Mouse (Mus musculus) kidney, postnatal 4 days (tissue): Measurements from ENCODE around the gene Syp.
A peak's percentile ranks its signal among the peaks of the same experiment; 100 is the strongest.

Experiments
- DNase-seq, 2 experiments: peaks; one replicate each; pipeline ENCODE4 v3.0.0; 2021; ENCODE audit warnings: mixed read lengths in 2 of 2

The Syp gene

DNA sequence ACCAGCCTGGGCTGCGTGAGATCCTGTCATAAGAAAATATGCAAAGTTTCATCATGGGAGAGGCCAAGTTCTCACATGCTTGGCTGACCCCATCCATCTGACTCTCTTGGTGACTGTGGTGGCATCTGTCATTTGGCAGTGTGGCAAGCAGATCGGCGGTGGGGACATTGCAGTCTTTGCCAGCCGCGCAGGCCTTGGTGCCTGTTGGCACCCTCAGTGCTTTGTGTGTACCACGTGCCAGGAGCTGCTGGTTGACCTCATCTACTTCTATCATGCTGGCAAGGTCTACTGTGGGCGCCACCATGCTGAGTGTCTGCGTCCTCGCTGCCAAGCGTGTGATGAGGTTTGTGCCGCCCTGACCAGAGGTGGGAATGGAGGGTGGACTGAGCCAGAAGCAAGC lies 26.5 kb downstream of the Syp start:
- no peak for DNase-seq

DNA sequence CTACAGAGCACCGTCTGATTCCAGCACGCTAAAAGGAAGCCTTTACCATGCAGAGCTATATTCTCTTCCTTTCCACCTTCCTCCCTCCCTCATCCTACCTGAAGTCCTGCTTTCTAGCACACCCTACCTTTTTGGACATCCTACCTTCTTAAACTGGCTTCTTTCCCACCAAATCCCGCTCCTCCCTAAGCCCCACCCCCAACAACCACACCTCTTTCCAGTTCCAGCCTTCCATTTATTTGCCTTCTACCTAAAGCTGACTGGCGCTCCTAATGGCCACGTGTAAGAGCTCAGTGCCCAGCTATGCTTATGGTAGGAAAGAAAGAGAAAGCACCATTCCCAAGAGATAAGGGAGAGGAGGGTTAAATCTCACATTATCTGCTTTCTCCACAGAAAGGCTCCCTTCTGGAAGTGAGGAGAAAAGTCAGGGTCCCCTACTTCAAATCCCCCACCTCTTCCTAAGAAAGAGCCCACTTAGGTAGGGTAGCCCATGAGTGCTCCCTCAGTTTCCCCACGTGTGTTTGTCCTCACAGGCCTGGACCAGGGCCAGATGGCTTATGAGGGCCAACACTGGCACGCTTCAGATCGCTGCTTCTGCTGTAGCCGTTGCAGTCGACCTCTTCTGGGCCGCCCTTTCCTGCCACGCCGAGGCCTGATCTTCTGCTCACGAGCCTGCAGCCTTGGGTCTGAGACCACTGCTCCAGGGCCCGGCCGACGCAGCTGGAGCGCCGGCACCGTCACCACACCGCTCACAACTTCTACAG lies 27.6 kb downstream of the Syp start:
- DNase-seq = no peak

DNA sequence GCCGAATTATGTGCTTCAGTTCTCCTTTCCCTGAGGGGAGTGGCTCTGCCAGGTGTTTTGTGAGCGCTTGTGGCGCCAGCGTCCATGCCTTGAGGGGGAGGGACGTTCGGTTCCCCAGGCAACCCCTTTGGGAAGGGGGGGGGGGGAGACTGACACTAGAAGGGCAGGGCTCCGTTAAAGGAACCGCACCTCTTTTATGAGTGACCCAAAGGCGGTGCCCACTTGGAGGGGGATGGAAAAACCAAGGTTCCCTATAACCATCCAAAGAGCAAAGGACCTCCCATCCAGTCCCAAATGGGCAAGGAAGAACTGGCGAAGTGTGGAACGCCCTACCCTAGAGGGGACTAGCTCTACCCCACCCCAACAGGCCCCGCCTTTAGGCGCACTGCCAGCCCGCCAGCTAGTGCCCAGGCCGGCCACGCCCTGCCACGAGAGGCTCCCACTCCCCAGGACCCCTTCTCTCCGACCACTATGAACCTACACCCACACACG lies 32.2 kb downstream of the Syp start:
- peak; percentile 75 to 83 for DNase-seq

DNA sequence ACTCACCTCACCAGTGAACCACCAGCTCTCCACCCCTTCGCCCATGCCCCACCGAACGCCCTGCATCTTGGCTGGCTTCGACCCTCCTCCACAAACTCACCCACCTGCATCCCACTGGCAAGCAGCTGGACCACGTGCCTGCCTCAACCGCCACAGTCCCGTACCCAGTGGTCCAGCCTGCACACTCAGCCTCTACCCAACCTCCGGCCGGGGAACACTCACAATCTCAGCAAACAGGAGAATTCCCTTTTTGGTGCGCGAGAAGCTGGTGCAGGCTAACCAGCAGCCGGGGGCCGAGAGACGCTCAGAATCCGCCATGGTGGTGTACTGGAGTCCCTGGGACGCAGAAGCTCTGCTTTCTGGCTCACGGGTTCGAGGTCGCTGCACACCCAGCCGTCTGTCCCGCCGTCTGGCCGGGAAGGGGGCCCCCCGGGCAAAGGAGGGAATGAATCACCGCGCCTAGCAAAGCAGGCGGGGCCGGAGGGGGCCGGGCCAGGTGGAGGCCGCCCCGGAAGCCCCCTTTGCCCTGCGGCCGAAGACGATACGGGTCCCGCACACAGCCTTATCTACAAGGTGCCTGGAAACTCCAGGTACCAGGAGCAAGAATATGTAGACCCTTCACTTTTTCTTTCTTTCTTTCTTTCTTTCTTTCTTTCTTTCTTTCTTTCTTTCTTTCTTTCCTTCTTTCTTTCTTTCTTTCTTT lies 32.8 kb downstream of the Syp start, which contains the start of gene Plp2:
Gene Plp2, minus strand, starts transcription at position 470 of the 703 bp plus-strand sequence.
- DNase-seq = peak; percentile 56 to 70

GRCm38 (mm10) chrX:7672739-7673138 lies 34.5 kb downstream of the Syp start:
- DNase-seq = peak; percentile 28 to 55

DNA sequence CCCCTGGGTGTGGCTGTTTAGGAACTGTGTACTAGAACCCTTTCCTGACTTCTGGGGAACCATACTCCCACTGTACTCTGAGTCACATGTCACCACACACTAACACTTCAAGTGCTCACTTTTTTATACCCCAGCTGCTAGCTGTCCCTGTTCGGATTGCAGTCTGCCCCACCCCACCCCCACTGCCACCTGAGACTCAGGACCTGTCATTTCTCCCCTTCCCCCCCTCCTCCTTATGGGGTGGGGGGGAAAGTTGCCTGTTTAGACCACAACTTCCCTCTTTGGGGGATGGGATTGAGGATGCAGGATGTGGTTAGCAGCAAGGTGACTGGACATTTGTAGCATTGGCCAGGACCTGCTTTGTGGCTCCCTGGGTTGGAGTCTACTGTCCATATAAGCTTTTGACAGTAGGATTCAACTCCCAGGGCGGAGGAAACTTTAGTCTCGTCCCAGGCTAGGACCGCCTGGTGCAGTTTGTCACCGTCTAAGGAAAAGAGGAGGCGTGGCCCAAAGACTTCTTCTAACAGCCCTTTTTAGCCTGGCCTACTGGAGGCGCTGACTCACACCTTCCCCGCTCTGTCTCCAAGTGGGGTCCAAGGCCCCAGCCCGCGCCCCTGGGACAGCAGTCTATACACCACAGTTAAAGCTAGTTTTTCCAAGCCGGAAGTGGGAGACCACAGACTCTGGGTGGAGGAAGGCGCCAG lies 35.5 kb downstream of the Syp start:
- peak; percentile 54 to 70 for DNase-seq

- DNase-seq = peak; percentile 53 to 74
Observed at GRCm38 (mm10) chrX:7674284-7675000, 36.2 kb downstream of the Syp start.

DNA sequence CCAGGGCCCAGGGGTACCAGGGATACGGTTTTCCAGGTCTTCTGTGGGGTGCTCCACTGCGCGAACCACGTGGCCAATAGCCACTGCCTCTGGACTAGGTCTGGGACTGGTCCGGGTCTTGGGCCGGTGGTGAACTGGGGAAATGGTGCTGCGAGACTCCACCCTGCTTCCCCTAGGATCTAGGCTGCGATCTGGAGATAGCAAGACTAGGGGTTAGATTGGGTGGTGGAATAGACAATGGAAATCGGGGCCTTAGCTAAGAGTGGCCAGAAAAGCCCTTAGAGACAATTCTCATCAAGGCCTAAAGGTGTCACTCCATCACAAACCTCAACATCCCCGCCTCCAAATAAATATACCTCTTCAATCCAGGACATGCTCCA lies 36.7 kb downstream of the Syp start:
- no peak for DNase-seq

DNA sequence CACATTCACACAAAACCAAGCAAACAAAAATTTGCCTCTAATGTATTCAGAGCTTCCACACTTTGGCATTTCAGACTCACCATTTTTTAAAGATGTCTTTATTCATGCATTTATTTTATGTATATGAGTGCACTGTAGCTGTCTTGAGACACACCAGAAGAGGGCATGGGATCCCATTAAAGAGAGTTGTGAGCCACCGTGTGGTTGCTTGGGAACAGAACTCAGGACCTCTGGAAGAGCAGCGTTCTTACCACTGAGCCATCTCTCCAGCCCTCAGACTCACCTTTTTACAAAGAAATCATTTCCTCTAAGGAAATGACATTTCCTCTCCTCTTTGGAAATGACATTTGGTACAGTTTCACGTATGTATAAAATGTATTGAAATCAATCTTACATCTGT lies 40.7 kb downstream of the Syp start:
- DNase-seq = no peak

DNA sequence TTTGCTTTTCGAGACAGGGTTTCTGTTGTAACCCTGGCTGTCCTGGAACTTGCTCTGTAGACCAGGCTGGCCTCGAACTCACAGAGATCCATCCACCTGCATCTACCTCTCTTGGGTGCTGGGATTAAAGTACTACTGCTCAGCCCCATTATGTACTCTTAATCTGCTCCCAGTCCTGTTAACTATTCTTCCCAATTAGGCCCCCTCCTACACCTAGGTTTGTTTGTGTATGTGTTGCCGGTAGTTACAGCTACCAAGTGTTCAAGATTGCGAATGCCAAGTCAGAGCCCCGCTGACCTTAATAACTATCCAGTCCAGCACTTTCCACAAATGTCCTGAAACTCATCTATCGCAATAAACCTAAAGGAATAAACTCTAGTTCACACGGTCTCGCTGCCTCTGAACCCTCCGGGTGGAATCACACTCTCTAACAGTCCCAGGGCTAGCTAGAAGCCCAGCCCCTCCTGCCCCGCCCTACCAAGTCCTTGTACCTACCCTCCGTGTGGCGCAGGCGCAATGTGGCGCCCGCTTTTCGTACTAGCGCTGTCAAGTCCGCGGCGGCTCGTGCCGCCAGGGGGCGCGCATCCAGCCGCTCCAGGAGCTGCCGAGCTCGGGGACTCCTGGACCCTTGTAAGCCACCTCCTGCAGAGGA lies 41.3 kb downstream of the Syp start:
- peak; percentile 93 to 95 for DNase-seq

DNA sequence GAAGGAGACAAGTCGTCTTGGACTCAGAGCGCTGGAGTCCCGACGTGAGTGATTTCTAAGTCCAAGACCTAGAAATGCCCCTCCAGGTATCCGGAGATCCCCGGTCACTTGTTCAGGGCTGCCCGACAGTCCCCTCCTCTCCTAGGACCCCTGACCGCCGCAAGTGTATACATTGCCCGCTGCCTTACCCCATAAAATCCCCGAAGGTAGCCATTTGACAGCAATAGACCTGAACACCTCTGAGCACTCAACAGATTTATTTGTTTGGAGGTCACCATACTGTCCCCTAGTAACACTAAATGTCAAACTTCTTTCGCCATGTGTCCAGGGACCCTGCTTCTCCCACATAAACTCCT lies 41.8 kb downstream of the Syp start:
- no peak for DNase-seq

DNA sequence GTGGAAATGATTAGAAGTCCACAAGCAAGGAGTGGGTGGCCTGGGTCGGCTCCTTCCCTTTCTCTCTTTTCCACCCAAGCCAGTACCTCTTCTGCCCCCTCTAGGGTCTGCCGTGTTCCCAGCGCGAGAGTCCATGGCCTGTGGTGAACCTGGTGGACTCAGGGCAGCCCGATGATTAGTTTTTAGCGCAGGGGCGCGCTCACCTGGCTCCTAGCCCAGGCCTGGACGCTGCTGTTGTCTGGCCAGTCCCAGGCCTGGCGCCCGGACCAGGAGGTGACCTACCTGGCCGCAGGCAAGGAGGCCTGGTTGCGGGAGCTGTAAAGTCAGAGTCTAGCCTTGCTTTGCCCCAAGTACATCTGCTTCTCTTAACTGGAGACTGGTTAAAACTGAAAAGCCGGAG lies 42.6 kb downstream of the Syp start, which contains the start of gene Magix:
Gene Magix, minus strand, starts transcription at position 388 of the 400 bp plus-strand sequence.
- peak in 1 of 2 experiments; percentile 40 for DNase-seq

- no peak for DNase-seq
Observed at GRCm38 (mm10) chrX:7688321-7688720, 50.0 kb downstream of the Syp start.

GRCm38 (mm10) chrX:7690486-7690885 lies 52.2 kb downstream of the Syp start:
- no peak for DNase-seq

DNA sequence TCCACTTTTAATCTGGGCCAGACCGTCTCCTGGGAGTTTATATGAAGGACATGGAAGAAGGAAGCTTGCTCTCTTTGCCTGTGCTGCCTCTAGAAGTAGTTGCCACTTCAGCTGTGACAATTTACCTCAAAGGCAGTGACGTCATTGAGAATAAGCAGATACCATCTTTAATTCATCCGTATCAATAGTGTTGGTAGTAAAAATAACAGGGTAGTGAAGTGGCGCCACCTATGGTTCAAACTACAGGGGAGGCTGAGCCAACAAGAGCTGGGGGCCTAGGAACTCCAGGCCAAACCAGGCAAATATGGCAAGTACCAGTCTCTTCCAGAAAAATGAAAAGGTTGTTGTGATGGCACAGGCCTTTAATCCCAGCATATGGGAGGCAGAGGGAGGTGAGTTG lies 54.6 kb downstream of the Syp start:
- peak; percentile 37 to 50 for DNase-seq

- no peak for DNase-seq
Observed at GRCm38 (mm10) chrX:7696520-7696919, 58.2 kb downstream of the Syp start.

DNA sequence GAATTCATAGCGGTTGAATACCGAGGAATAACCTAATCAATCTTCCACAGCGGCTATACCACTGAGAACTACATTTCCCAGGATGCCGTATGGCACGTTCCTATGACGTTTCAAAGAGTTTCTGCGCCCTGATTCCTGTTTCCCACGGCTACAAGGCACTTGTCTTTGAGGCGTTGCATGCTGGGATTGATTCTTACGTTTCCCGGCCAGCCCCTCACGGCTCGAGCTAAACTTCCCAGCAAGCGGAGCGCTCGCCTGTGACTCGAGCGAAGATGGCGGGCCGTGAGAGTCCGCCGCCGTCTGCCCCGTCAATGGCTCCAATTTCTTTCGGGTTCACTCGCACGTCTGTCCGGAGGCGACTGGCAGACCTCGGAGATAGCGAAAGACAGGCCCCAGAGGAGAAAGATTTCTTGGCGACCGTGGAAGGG lies 58.7 kb downstream of the Syp start, which contains the start of gene Gpkow:
Gene Gpkow, plus strand, starts transcription at position 178 of the 428 bp plus-strand sequence.
- peak; percentile 79 to 87 for DNase-seq
